Mouse (Mus musculus): ENCODE measurements around the gene Zfp668.

DNA sequence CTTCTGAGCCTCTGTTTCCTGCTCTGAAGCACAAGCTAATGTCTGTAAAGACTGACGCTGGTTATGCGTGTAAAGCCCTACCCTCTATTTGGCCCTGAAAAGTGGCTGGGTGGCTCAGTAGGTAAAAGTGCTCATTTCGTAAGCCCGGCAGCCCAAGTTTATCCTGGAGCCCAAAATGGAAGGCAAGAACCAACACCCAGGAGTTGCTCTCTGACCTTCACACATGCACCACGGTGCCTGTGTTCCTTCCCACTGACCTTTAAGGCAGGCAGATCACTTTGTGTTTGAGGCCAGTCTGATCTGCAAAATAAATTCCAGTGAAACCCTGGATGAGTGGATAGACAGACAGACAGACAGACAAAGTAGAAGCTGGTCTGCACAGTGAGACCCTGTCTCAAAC is 47.1 kb upstream of the Zfp668 start:
- no peak for TF ChIP-seq CTCF (IDR thresholded peaks at IDR 0.05; ENCODE audit: control insufficient read depth, insufficient read depth, insufficient read length)
- no peak for TF ChIP-seq USF1 (IDR thresholded peaks at IDR 0.05; ENCODE audit: low read depth)
- no peak for TF ChIP-seq CEBPB (IDR thresholded peaks at IDR 0.05; ENCODE audit: low read depth)
- no peak for TF ChIP-seq MAX (IDR thresholded peaks at IDR 0.05)
- no peak for TF ChIP-seq MYOD1 (IDR thresholded peaks at IDR 0.05; ENCODE audit: control insufficient read depth, insufficient read length, low read depth)
- no peak for TF ChIP-seq MYOG (IDR thresholded peaks at IDR 0.05; ENCODE audit: control insufficient read depth, extremely low read depth, insufficient read length)
